Mouse (Mus musculus): Measurements from ENCODE around the gene Slc15a5. TPM values are rescaled to one million over a fixed set of nuclear protein-coding genes. Genes with fewer than 3 reads are reported as not detected.

Gene Slc15a5
- polyA plus RNA-seq, 1 experiment = not detected

DNA sequence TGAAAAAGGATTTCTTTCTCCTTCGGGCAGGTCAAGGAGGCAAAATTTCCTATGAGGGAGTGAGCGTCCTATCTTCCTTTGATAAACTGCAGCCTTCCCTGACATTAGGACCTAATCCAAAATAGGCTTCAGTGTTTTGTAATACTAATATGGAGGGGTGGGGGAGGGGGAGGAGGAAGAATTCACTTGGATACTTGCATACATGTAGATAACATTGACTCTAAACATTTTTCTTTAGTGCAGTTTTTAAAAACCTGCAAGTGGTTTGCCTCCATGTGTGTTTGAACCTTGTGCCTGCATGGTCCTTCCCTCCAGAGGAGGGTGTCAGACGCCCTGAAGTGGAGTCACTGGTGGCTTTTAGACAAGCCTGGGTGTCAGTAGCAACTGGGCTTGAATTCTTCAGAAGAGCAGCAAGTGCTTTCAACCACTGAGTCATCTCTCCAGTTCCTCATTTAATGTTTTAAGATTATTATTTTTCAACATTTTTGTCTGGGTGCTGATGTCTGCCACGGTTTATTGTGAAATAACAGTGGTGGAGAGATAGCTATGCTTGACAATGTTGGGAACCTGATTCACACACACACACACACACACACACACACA is 8.1 kb downstream of the Slc15a5 start:
- H3K4me3 ChIP-seq (ENCODE audit: low read depth, low read length) = no peak overlapping the region

DNA sequence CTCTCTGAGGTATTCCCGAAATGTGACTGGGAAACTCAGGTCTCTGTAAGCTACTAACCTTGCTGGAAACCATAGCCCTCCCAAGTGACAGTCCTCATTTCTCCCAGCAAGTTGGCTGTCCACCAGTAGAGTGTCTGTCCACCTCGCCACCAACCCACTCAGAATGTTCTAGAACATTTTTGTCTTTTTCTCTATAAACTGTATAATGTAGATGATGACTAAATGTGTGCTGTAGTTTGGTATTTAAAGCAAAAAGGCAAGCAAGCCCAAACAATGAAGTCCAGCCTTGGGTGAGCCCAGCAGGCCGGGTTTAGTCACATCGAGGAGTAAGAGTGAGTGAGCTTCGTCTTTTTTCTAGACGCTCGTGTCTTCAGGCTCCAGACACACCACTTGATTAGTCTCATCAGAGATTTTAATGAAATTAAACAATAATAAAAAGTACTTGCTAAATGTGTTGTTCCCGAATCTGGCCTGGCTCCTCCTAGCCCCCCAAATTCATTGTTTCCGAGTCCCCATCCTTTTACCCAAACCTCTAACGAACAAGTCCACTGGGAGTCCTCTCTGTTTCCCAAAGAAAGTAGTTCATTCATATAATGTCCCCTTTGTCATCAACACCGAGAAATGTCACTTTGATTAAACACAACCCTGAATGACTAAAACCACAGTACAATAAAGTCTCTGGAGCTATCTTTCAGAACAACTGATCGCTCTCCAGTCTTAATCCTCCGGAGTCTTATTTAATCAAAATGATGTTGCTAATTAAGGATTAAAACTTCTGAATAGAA is 8.8 kb downstream of the Slc15a5 start:
- Histone ChIP-seq H3K4me3 (ENCODE audit: low read depth, low read length) (no peak overlapping the region), H3K9me3 (replicated peaks; ENCODE audit: control insufficient read depth, insufficient read depth, low read length, poor library complexity, severe bottlenecking) (peaks cover 3% of the 10 kb centered on the region; the same call in 1 of the 2 replicates), H3K9ac (ENCODE audit: low read depth, poor library complexity, severe bottlenecking) (no peak overlapping the region), H3K36me3 (ENCODE audit: control insufficient read depth, insufficient read depth, low read length, poor library complexity, severe bottlenecking) (no peaks in the 10 kb centered on the region), H3K27ac (ENCODE audit: insufficient read depth, low read length) (no peak overlapping the region), H3K27me3 (ENCODE audit: control insufficient read depth, insufficient read depth, low read length, poor library complexity, severe bottlenecking) (no peaks in the 10 kb centered on the region), H3K4me1 (ENCODE audit: control insufficient read depth, insufficient read depth, low read length) (no peaks in the 10 kb centered on the region)
- TF ChIP-seq POLR2A (IDR thresholded peaks at IDR 0.05; ENCODE audit: insufficient read depth, low read length) (no peak), EP300 (IDR thresholded peaks at IDR 0.05; ENCODE audit: insufficient read depth, low read depth, low read length) (no peak), CTCF (IDR thresholded peaks at IDR 0.05; ENCODE audit: low read depth, low read length) (no peak)

More for the DNA sequence above, 8.1 kb downstream of the Slc15a5 start:
- no peaks in the 10 kb centered on the region for H3K36me3 ChIP-seq (ENCODE audit: control insufficient read depth, insufficient read depth, low read length, poor library complexity, severe bottlenecking)
- no peak overlapping the region for H3K9ac ChIP-seq (ENCODE audit: low read depth, poor library complexity, severe bottlenecking)
- no peak overlapping the region for H3K27ac ChIP-seq (ENCODE audit: insufficient read depth, low read length)
- peaks cover 3% of the 10 kb centered on the region; the same call in 1 of the 2 replicates for H3K9me3 ChIP-seq (replicated peaks; ENCODE audit: control insufficient read depth, insufficient read depth, low read length, poor library complexity, severe bottlenecking)
- H3K4me1 ChIP-seq (ENCODE audit: control insufficient read depth, insufficient read depth, low read length) = no peaks in the 10 kb centered on the region
- TF ChIP-seq CTCF (IDR thresholded peaks at IDR 0.05; ENCODE audit: low read depth, low read length) = no peak
- TF ChIP-seq EP300 (IDR thresholded peaks at IDR 0.05; ENCODE audit: insufficient read depth, low read depth, low read length) = no peak
- no peak for TF ChIP-seq POLR2A (IDR thresholded peaks at IDR 0.05; ENCODE audit: insufficient read depth, low read length)
- no peaks in the 10 kb centered on the region for H3K27me3 ChIP-seq (ENCODE audit: control insufficient read depth, insufficient read depth, low read length, poor library complexity, severe bottlenecking)

DNA sequence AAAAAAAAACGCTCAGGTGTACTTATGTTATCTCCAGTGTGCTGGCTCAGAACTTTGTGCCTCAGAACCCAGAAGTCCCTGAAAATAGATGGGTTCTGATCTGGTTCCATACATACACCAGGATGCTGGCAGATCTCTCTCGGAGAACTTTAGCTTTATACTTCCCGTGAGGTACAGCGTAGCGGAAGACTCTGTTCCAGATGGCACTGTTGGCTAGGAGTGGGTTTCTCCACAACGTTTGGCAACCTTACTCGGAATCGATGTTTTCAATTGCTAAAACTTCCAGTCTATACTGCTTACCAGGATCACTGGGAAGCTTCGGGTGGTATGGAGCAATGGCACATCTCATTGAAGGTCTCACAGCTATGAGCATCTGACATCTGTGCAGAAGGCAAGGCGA is 9.8 kb downstream of the Slc15a5 start:
- H3K27me3 ChIP-seq (ENCODE audit: control insufficient read depth, insufficient read depth, low read length, poor library complexity, severe bottlenecking) = no peaks in the 10 kb centered on the region
- no peak overlapping the region for H3K4me3 ChIP-seq (ENCODE audit: low read depth, low read length)

DNA sequence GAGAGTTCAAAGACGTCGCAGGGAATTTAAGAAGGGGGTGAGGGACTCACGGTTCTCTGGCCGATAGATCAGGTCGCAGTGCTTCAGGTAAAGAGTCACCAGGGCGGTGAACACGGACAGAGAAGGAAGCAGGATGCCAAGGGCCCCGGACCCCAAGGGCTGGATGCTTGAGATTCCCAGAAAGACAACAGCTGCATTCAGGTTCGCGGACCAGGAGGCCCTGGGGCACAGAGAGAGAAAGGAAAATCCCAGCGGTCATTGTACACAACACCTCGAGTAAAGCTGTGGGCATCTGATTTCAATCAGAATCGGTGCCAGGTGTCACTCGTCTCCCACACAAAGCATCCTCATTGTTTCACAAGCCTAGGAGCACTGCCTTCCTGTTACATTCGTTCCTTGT is 24.1 kb downstream of the Slc15a5 start:
- no peaks in the 10 kb centered on the region for H3K27me3 ChIP-seq (ENCODE audit: control insufficient read depth, insufficient read depth, low read length, poor library complexity, severe bottlenecking)
- H3K9me3 ChIP-seq (replicated peaks; ENCODE audit: control insufficient read depth, insufficient read depth, low read length, poor library complexity, severe bottlenecking) = no peaks in the 10 kb centered on the region
- TF ChIP-seq EP300 (IDR thresholded peaks at IDR 0.05; ENCODE audit: insufficient read depth, low read depth, low read length) (peak; percentile 68; the same call in 1 of the 2 replicates), CTCF (IDR thresholded peaks at IDR 0.05; ENCODE audit: low read depth, low read length) (no peak)
- H3K36me3 ChIP-seq (ENCODE audit: control insufficient read depth, insufficient read depth, low read length, poor library complexity, severe bottlenecking) = no peaks in the 10 kb centered on the region
- no peak overlapping the region for H3K4me3 ChIP-seq (ENCODE audit: low read depth, low read length)
- H3K27ac ChIP-seq (ENCODE audit: insufficient read depth, low read length) = no peak overlapping the region
- no peaks in the 10 kb centered on the region for H3K4me1 ChIP-seq (ENCODE audit: control insufficient read depth, insufficient read depth, low read length)
- H3K9ac ChIP-seq (ENCODE audit: low read depth, poor library complexity, severe bottlenecking) = no peak overlapping the region

More for the DNA sequence above, 9.8 kb downstream of the Slc15a5 start:
- Histone ChIP-seq H3K4me1 (ENCODE audit: control insufficient read depth, insufficient read depth, low read length) (no peaks in the 10 kb centered on the region), H3K27ac (ENCODE audit: insufficient read depth, low read length) (no peak overlapping the region), H3K36me3 (ENCODE audit: control insufficient read depth, insufficient read depth, low read length, poor library complexity, severe bottlenecking) (no peaks in the 10 kb centered on the region), H3K9ac (ENCODE audit: low read depth, poor library complexity, severe bottlenecking) (no peak overlapping the region), H3K9me3 (replicated peaks; ENCODE audit: control insufficient read depth, insufficient read depth, low read length, poor library complexity, severe bottlenecking) (peaks cover 3% of the 10 kb centered on the region; the same call in 1 of the 2 replicates)
- TF ChIP-seq CTCF (IDR thresholded peaks at IDR 0.05; ENCODE audit: low read depth, low read length) = no peak
- no peak for TF ChIP-seq EP300 (IDR thresholded peaks at IDR 0.05; ENCODE audit: insufficient read depth, low read depth, low read length)
- TF ChIP-seq POLR2A (IDR thresholded peaks at IDR 0.05; ENCODE audit: insufficient read depth, low read length) = no peak

DNA sequence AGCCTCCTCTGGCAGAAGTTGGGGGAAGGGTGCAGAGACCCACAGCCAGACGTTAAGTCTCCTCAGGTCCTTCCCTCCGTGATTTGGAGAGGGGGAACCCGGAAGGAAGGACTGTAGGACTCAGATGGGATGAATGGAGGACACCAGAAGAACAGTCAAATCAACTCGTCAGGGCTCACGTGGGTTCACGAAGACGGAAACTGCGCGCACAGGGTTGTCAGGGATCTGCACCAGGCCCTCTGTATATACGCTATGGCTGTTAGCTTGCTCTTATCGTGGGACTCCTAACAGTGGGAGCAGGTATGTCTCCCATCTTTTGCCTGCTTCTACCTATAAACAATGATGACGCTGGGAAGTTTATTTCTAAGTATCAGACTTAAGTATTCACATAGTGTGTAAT is 24.8 kb downstream of the Slc15a5 start:
- no peaks in the 10 kb centered on the region for H3K4me1 ChIP-seq (ENCODE audit: control insufficient read depth, insufficient read depth, low read length)
- no peaks in the 10 kb centered on the region for H3K27me3 ChIP-seq (ENCODE audit: control insufficient read depth, insufficient read depth, low read length, poor library complexity, severe bottlenecking)
- no peaks in the 10 kb centered on the region for H3K36me3 ChIP-seq (ENCODE audit: control insufficient read depth, insufficient read depth, low read length, poor library complexity, severe bottlenecking)
- TF ChIP-seq CTCF (IDR thresholded peaks at IDR 0.05; ENCODE audit: low read depth, low read length) = no peak
- no peak for TF ChIP-seq EP300 (IDR thresholded peaks at IDR 0.05; ENCODE audit: insufficient read depth, low read depth, low read length)
- no peak overlapping the region for H3K27ac ChIP-seq (ENCODE audit: insufficient read depth, low read length)
- H3K4me3 ChIP-seq (ENCODE audit: low read depth, low read length) = no peak overlapping the region
- H3K9me3 ChIP-seq (replicated peaks; ENCODE audit: control insufficient read depth, insufficient read depth, low read length, poor library complexity, severe bottlenecking) = no peaks in the 10 kb centered on the region
- H3K9ac ChIP-seq (ENCODE audit: low read depth, poor library complexity, severe bottlenecking) = no peak overlapping the region

DNA sequence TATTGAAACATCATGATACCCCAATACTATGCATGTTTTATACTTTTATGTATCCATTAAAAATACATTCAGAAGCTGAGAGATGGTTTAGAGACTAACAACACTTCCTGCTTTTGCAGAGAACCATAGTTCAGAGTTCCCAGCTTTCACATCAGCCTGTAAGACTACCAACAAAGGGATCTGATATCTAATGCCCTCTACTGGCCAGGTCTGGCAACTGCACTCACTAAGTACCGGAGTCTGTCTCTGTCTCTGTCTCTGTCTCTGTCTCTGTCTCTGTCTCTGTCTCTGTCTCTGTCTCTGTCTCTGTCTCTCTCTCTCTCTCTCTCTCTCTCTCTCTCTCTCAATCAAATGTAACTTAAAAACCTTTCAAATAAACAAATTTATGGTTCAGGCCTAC is 25.6 kb downstream of the Slc15a5 start:
- no peak overlapping the region for H3K9ac ChIP-seq (ENCODE audit: low read depth, poor library complexity, severe bottlenecking)
- no peaks in the 10 kb centered on the region for H3K4me1 ChIP-seq (ENCODE audit: control insufficient read depth, insufficient read depth, low read length)
- H3K9me3 ChIP-seq (replicated peaks; ENCODE audit: control insufficient read depth, insufficient read depth, low read length, poor library complexity, severe bottlenecking) = no peaks in the 10 kb centered on the region
- no peak overlapping the region for H3K27ac ChIP-seq (ENCODE audit: insufficient read depth, low read length)
- H3K27me3 ChIP-seq (ENCODE audit: control insufficient read depth, insufficient read depth, low read length, poor library complexity, severe bottlenecking) = no peaks in the 10 kb centered on the region
- TF ChIP-seq CTCF (IDR thresholded peaks at IDR 0.05; ENCODE audit: low read depth, low read length) = no peak
- no peak for TF ChIP-seq POLR2A (IDR thresholded peaks at IDR 0.05; ENCODE audit: insufficient read depth, low read length)
- TF ChIP-seq EP300 (IDR thresholded peaks at IDR 0.05; ENCODE audit: insufficient read depth, low read depth, low read length) = no peak
- H3K4me3 ChIP-seq (ENCODE audit: low read depth, low read length) = no peak overlapping the region
- no peaks in the 10 kb centered on the region for H3K36me3 ChIP-seq (ENCODE audit: control insufficient read depth, insufficient read depth, low read length, poor library complexity, severe bottlenecking)
